Mouse (Mus musculus): ENCODE data around the gene Tns1.
A peak's percentile ranks its signal among the peaks of the same experiment; 100 is the strongest.

The Tns1 gene

GRCm38 (mm10) chr1:74091138-74091537, 33.1 kb downstream of the Tns1 start:
- no peak for DNase-seq

- DNase-seq, result no peak
Measured at GRCm38 (mm10) chr1:74090329-74090728, 33.9 kb downstream of the Tns1 start.

- no peak for DNase-seq
Measured at GRCm38 (mm10) chr1:74088569-74088968, 35.7 kb downstream of the Tns1 start.

GRCm38 (mm10) chr1:74085566-74085965, 38.7 kb downstream of the Tns1 start:
- DNase-seq, result no peak

- DNase-seq, result no peak
Measured at GRCm38 (mm10) chr1:74084752-74085151, 39.5 kb downstream of the Tns1 start.

- DNase-seq, result no peak
Measured at GRCm38 (mm10) chr1:74084065-74084705, 40.1 kb downstream of the Tns1 start.

GRCm38 (mm10) chr1:74082841-74083463, 41.3 kb downstream of the Tns1 start:
- DNase-seq, result peak; percentile 66

- no peak for DNase-seq
Measured at GRCm38 (mm10) chr1:74081573-74081989, 42.7 kb downstream of the Tns1 start.

GRCm38 (mm10) chr1:74077353-74077752, 46.9 kb downstream of the Tns1 start:
- peak; percentile 85 for DNase-seq

GRCm38 (mm10) chr1:74076230-74076629, 48.0 kb downstream of the Tns1 start:
- DNase-seq, result no peak

- DNase-seq, result peak; percentile 90
Measured at GRCm38 (mm10) chr1:74074693-74075485, 49.4 kb downstream of the Tns1 start.

GRCm38 (mm10) chr1:74073791-74074190, 50.5 kb downstream of the Tns1 start:
- DNase-seq, result no peak

- no peak for DNase-seq
Measured at GRCm38 (mm10) chr1:74070745-74071144, 53.5 kb downstream of the Tns1 start.

- peak; percentile 82 for DNase-seq
Measured at GRCm38 (mm10) chr1:74070001-74070551, 54.2 kb downstream of the Tns1 start.

- peak; percentile 79 for DNase-seq
Measured at GRCm38 (mm10) chr1:74069085-74069835, 55.0 kb downstream of the Tns1 start.

GRCm38 (mm10) chr1:74068366-74069084, 55.7 kb downstream of the Tns1 start:
- DNase-seq, result no peak

- no peak for DNase-seq
Measured at GRCm38 (mm10) chr1:74067866-74068265, 56.4 kb downstream of the Tns1 start.

GRCm38 (mm10) chr1:74066576-74066975, 57.7 kb downstream of the Tns1 start:
- DNase-seq, result no peak

GRCm38 (mm10) chr1:74066061-74066460, 58.2 kb downstream of the Tns1 start:
- peak; percentile 68 for DNase-seq

GRCm38 (mm10) chr1:74060046-74060445, 64.2 kb downstream of the Tns1 start:
- peak; percentile 65 for DNase-seq

- DNase-seq, result peak; percentile 77
Measured at GRCm38 (mm10) chr1:74059552-74059951, 64.7 kb downstream of the Tns1 start.

GRCm38 (mm10) chr1:74058771-74059170, 65.5 kb downstream of the Tns1 start:
- no peak for DNase-seq
